Mouse (Mus musculus) spleen, adult 18-20 months (tissue): ENCODE data around the gene Rnf10.
A peak's percentile ranks its signal among the peaks of the same experiment; 100 is the strongest.

Experiments
- DNase-seq, 2 experiments: peaks; one replicate each; pipeline ENCODE4 v3.0.0; 2022; ENCODE audit warnings: mixed read lengths in 2 of 2

The Rnf10 gene

GRCm38 (mm10) chr5:115193669-115194625, 78.8 kb downstream of the Rnf10 start, which contains the start of gene Cabp1:
Cabp1 (minus strand) TSS chr5:115194381.
- peak; percentile 28 to 70 for DNase-seq

GRCm38 (mm10) chr5:115193226-115193625, 79.5 kb downstream of the Rnf10 start:
- peak; percentile 32 to 54 for DNase-seq

GRCm38 (mm10) chr5:115192828-115193195, 79.9 kb downstream of the Rnf10 start:
- no peak for DNase-seq

DNA sequence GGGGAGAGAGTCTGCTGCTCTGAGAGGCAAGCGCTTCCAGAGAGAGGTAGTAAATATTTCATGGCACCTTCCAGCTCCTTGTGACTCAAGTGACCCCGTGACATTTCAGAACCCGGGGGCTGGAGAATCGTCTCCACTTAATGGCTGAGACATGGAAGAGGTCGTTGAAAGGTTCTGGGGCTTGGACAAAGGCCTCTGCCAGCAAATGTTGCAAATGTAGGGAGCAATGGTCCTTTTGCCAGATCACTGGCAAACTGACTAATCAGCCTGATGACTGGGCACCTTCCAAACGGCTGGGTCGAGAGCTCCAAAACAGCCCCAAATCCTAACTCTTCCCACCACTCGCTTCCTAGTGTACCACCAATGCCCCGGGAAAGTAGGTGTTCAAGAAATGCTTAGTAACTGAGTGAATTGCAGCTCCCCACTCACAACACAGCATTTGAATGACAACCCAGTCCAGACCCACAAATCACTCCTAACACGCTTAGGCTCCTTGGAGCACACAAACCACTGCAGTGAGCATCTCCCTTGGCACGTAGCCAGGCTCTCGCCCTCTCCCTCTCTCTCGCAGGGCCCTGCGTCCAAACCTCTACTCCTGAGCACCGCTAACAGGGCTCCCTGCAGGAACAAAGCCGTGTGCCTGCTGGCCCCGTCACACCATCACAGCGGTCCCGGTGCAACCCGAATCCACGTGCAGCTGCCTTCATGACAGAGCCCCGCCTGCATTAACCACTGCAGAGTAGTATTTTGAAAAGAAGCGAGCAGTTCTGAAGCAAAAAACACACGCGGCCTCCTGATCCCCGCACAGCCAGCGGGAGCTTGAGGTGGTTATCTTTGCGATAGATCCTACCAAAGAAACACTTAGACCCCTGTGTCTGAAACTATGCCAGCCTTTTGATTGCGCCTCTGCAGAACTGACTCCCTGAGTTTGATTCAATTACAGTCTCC, 80.5 kb downstream of the Rnf10 start:
- DNase-seq: no peak
